Mouse (Mus musculus) forebrain, embryonic 13.5 days (tissue): ENCODE results near the gene Sall2. TPM values are rescaled to one million over a fixed set of nuclear protein-coding genes. Genes with fewer than 3 reads are reported as not detected.

Experiments used
- ATAC-seq: fragments of 200-750 bp; cut with Nextera tagmentation; 2 replicates; pipeline ENCODE4 v1.8.0; 2017
- H3K27ac ChIP-seq: fragments of 300-500 bp; sonication (generic); 2 replicates; pipeline ENCODE4 v1.5.1; 2015; ENCODE audit warnings: inconsistent platforms, mild to moderate bottlenecking, moderate library complexity
- H3K27me3 ChIP-seq: fragments of 300-500 bp; sonication (generic); 2 replicates; pipeline ENCODE4 v1.6.1; 2015; ENCODE audit warnings: mild to moderate bottlenecking, inconsistent platforms
- H3K36me3 ChIP-seq: fragments of 300-500 bp; sonication (generic); 2 replicates; pipeline ENCODE4 v1.6.1; 2015; ENCODE audit warnings: mild to moderate bottlenecking, inconsistent platforms; ENCODE audit not compliant: poor library complexity, severe bottlenecking
- H3K4me1 ChIP-seq: fragments of 300-500 bp; sonication (generic); 2 replicates; pipeline ENCODE4 v1.6.1; 2015; ENCODE audit warnings: inconsistent platforms
- H3K4me2 ChIP-seq: fragments of 300-500 bp; sonication (generic); 2 replicates; pipeline ENCODE4 v1.6.1; 2015; ENCODE audit warnings: inconsistent platforms, mild to moderate bottlenecking, moderate library complexity
- H3K4me3 ChIP-seq: fragments of 300-500 bp; sonication (generic); 2 replicates; pipeline ENCODE4 v1.5.1; 2015; ENCODE audit warnings: mild to moderate bottlenecking, inconsistent platforms
- H3K9ac ChIP-seq: fragments of 300-500 bp; sonication (generic); 2 replicates; pipeline ENCODE4 v1.6.1; 2015; ENCODE audit warnings: mild to moderate bottlenecking, inconsistent platforms
- H3K9me3 ChIP-seq: fragments of 300-500 bp; sonication (generic); replicated peaks from 2 replicates; pipeline ENCODE4 v1.6.1; 2016; ENCODE audit warnings: inconsistent platforms
- WGBS: fragments of 180-500 bp; shearing (Covaris S2); methylation state at CpG from one replicate; pipeline ENCODE4 v1.1.7; 2015; 5-methylcytosine and 5-hydroxymethylcytosine counted together
- polyA plus RNA-seq: library from polyadenylated mRNA; unstranded; fragments of >200 nt; fragmentation: Nextera tagmentation; extraction: Ambion mirVana; gene quantifications from 2 replicates; pipeline ENCODE4 v1.2.1, GENCODE M21; 2015

Sall2 gene
- polyA plus RNA-seq: 38.2 and 47.4 TPM in 2 replicates

DNA sequence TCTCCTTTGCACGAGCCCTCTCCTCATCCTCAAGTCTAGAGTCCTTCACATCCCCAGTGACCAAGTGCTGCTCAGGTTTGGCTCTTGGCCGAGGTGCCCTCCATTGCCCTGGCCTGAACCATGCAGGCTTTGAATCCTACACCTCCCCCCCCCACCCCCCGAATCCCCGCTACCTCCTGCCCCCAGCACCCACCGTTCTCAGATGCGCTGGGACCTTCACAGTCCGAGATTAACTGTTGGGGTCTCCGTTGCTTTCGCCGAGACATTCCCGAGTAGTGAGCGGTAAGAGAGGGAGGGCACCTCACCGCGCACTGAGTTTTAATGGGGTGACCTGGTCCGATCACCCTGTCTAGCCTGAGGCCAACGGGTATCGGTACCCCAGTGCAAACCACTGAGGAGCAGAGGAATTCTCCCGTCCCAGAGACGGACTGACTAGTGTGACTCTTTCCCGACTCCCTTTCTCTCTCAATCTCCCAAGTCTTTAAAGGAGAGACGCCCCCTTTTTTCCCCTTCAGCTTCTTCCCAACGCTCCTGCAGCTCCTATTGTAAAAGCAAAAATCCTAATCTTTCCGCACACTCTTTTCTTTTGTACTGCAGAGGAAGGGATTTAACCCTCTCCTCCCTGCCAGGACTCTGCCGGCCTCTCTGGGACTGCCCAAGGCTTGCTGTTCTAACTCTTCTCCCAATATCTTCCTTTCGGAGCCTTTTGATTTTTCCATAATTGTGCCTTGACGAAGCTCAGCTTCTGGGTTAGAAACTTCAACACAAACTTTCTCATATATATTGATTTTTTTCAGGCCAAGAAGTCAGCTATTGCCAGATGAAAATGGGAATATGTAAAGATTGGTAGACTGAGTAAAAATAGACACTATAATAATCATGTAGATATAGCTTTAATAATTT is at the start of gene Sall2:
Gene Sall2, minus strand, starts transcription at position 853 of the 903 bp plus-strand sequence.
- Histone ChIP-seq H3K9me3 (no peaks in the 10 kb centered on the region), H3K4me2 (peak within 1 kb of the TSS; percentile 79), H3K9ac (peak within 1 kb of the TSS; percentile 77), H3K36me3 (no peaks in the 10 kb centered on the region), H3K4me3 (peak within 1 kb of the TSS; percentile 60), H3K27ac (peak within 1 kb of the TSS; percentile 81), H3K4me1 (peaks cover 57% of the 10 kb centered on the region), H3K27me3 (no peaks in the 10 kb centered on the region)
- under 1% methylated on average over 26 of the region's 26 CpGs for WGBS
- ATAC-seq: peak; percentile 65

DNA sequence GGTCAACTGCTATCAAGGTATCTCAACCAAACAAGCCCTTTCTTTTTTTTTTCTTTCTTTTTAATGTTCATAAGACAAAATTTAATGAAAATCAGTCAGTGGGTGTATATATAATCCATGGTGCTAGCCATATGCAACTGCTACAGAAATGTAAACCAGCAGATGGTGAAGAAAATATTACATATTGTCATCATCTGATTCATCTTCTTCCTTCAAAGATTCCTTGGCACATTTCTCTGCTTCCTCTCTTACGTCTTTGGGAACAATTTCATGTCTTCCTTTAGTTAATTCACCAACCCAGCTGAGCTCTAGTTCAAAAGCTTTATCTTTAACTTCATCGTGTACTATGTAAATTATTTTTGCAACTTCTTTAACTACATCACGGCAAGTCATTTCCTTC is 40.2 kb upstream of the Sall2 start:
- WGBS: 88% methylated on average over 3 of the region's 3 CpGs
- no peaks in the 10 kb centered on the region for H3K36me3 ChIP-seq
- no peaks in the 10 kb centered on the region for H3K9me3 ChIP-seq
- H3K9ac ChIP-seq: no peak overlapping the region
- ATAC-seq: no peak
- no peaks in the 10 kb centered on the region for H3K27me3 ChIP-seq
- H3K4me3 ChIP-seq: no peak overlapping the region
- H3K4me2 ChIP-seq: no peak overlapping the region
- no peaks in the 10 kb centered on the region for H3K4me1 ChIP-seq
- no peak overlapping the region for H3K27ac ChIP-seq

GRCm38 (mm10) chr14:52356308-52356707 is 27.7 kb upstream of the Sall2 start, which contains the start of gene Olfr1513:
TSS of gene Olfr1513 (minus strand) at chr14:52356408.
- Histone ChIP-seq H3K27me3 (no peaks in the 10 kb centered on the region), H3K4me3 (no peak within 1 kb of the TSS), H3K36me3 (no peaks in the 10 kb centered on the region), H3K27ac (no peak within 1 kb of the TSS), H3K4me2 (no peak within 1 kb of the TSS), H3K4me1 (no peaks in the 10 kb centered on the region), H3K9ac (no peak within 1 kb of the TSS), H3K9me3 (no peaks in the 10 kb centered on the region)
- no peak for ATAC-seq
- 86% methylated on average over 4 of the region's 4 CpGs for WGBS

DNA sequence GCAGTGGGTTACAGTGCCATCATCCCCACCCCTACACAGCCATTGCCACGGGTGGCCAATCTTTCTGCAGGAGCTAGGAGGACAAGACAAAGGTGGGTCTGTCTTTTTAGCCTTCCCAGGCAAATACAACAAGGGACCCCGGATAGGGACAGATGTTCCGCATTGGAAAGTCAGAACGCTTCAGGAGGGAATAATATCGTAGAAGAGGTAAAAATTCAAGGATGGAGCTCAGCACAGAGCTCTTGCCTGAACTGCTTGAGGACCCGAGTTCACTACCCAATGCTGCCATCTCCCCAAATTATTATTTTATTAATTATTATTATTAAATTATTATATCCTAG is 10.9 kb upstream of the Sall2 start:
- H3K4me3 ChIP-seq: no peak overlapping the region
- H3K4me1 ChIP-seq: no peaks in the 10 kb centered on the region
- ATAC-seq: 0 out of 2 replicates have a peak, but pooled peaks have one; percentile 1
- no peak overlapping the region for H3K9ac ChIP-seq
- no peaks in the 10 kb centered on the region for H3K27me3 ChIP-seq
- H3K27ac ChIP-seq: no peak overlapping the region
- H3K4me2 ChIP-seq: peak overlapping the region; percentile 54; the same call in 1 of the 2 replicates
- 0 out of 2 replicates have a peak, but pooled peaks cover 2% of the 10 kb centered on the region for H3K9me3 ChIP-seq
- H3K36me3 ChIP-seq: no peaks in the 10 kb centered on the region
- WGBS: 78% methylated on average over 6 of the region's 6 CpGs

- peak; percentile 80 for ATAC-seq
- Histone ChIP-seq H3K27ac (no peak overlapping the region), H3K4me1 (no peaks in the 10 kb centered on the region), H3K9me3 (no peaks in the 10 kb centered on the region), H3K9ac (peak overlapping the region; percentile 53), H3K4me3 (peak overlapping the region; percentile 28), H3K36me3 (no peaks in the 10 kb centered on the region), H3K4me2 (peak overlapping the region; percentile 54), H3K27me3 (no peaks in the 10 kb centered on the region)
- WGBS: 31% methylated on average over 21 of the region's 21 CpGs
These were observed 10.4 kb upstream of the Sall2 start for GRCm38 (mm10) chr14:52338751-52339511.

DNA sequence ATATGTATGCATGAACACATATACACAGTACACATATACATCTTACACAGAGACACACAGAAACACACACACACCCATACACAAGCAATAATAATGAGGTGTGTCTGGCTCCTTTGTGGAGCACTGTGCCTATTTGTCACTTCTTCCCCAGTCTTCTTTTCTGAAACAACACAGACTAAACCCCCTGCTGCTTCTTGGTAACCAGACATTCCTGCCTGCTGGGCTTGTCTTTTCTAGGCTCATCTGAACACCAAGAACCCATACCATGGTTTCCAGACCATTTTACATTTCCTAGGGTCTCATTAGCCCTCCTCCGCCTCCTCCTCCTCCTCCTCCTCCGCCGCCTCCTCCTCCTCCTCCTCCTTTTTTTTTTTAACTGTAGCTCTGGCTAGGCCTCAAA is 3.6 kb upstream of the Sall2 start:
- no peaks in the 10 kb centered on the region for H3K27me3 ChIP-seq
- ATAC-seq: no peak
- no peak overlapping the region for H3K9ac ChIP-seq
- no peak overlapping the region for H3K4me2 ChIP-seq
- H3K4me1 ChIP-seq: peaks cover 39% of the 10 kb centered on the region
- 25% methylated on average over 1 of the region's 3 CpGs for WGBS
- no peaks in the 10 kb centered on the region for H3K36me3 ChIP-seq
- no peak overlapping the region for H3K4me3 ChIP-seq
- peak overlapping the region; percentile 65; the same call in 1 of the 2 replicates for H3K27ac ChIP-seq
- H3K9me3 ChIP-seq: no peaks in the 10 kb centered on the region

DNA sequence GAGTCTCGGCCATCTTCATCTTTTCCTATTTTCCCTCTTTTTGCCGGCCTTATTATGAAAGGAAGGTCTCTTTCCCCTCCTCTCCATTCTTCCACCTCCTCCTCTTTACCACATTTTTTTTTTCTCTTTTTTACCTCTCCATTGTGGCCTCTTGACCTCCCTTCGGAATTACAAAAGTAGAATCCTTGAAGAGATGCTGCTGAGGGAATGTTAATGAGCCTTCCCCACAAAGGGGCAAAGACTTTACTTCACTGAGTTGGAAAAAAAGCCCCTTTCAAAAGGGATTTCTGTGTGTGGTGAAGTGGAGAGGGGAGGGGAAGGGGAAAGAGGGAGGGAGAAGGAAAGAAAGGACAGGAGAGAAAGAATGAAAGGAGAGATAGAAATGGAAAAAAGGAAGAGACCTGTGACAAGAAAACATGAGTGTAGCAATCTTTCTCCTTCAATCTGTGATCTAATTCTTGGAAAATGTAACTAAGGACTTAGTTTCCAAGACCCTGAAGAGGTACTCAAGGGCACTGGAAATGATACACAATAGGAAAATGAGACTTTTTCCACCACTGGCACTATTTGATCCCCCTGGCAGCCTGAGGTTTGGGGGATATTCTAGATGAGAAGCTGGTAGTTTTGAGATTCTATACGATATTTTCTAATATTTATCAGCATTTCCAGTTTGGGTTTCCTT is 2.6 kb upstream of the Sall2 start:
- peaks cover 48% of the 10 kb centered on the region for H3K4me1 ChIP-seq
- 4% methylated on average over 4 of the region's 4 CpGs for WGBS
- H3K4me2 ChIP-seq: peak overlapping the region; percentile 32
- ATAC-seq: no peak
- peak overlapping the region; percentile 65 for H3K27ac ChIP-seq
- no peak overlapping the region; the same call in 1 of the 2 replicates for H3K9ac ChIP-seq
- H3K27me3 ChIP-seq: no peaks in the 10 kb centered on the region
- no peaks in the 10 kb centered on the region for H3K9me3 ChIP-seq
- H3K36me3 ChIP-seq: no peaks in the 10 kb centered on the region
- no peak overlapping the region for H3K4me3 ChIP-seq

GRCm38 (mm10) chr14:52327375-52327901 is 1.1 kb downstream of the Sall2 start:
- peak overlapping the region; percentile 60 for H3K4me3 ChIP-seq
- peak overlapping the region; percentile 79 for H3K4me2 ChIP-seq
- peak overlapping the region; percentile 77 for H3K9ac ChIP-seq
- peaks cover 57% of the 10 kb centered on the region for H3K4me1 ChIP-seq
- ATAC-seq: peak; percentile 57
- H3K27ac ChIP-seq: peak overlapping the region; percentile 81
- no peaks in the 10 kb centered on the region for H3K27me3 ChIP-seq
- WGBS: under 1% methylated on average over 14 of the region's 14 CpGs
- no peaks in the 10 kb centered on the region for H3K9me3 ChIP-seq
- no peaks in the 10 kb centered on the region for H3K36me3 ChIP-seq

GRCm38 (mm10) chr14:52325890-52326289 is 2.7 kb downstream of the Sall2 start:
- 0 out of 2 replicates have a peak overlapping the region, but pooled peaks have one; percentile 5 for H3K27ac ChIP-seq
- WGBS: under 1% methylated on average over 4 of the region's 4 CpGs
- H3K36me3 ChIP-seq: no peaks in the 10 kb centered on the region
- H3K4me1 ChIP-seq: peaks cover 44% of the 10 kb centered on the region
- peak overlapping the region; percentile 60 for H3K4me3 ChIP-seq
- H3K9ac ChIP-seq: 0 out of 2 replicates have a peak overlapping the region, but pooled peaks have one; percentile 77
- no peaks in the 10 kb centered on the region for H3K27me3 ChIP-seq
- H3K4me2 ChIP-seq: peak overlapping the region; percentile 79
- ATAC-seq: peak; percentile 51; the same call in 1 of the 2 replicates
- H3K9me3 ChIP-seq: no peaks in the 10 kb centered on the region

DNA sequence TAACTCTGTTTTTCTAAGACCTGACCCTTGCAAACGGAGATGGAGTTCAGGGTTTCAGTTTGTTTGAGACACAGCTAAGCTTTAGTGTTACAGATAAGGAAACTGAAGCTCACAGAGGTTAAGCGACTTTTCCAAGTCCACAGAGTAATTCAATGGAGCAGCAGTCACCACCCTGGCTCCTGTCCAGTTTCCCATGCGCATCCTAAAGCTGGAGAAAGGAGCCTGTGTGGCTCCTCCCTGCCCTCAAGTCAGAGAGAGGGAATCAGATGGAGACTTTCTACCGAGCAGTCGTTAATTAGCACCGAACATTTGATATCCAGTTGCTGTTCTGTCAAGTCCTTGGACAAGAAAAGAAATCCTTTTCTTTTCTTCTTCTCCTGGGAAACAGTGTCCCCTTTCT is 9.2 kb downstream of the Sall2 start:
- Histone ChIP-seq H3K27ac (no peak overlapping the region; the same call in 1 of the 2 replicates), H3K4me3 (no peak overlapping the region), H3K9ac (no peak overlapping the region), H3K4me1 (peaks cover 26% of the 10 kb centered on the region), H3K36me3 (peaks cover 10% of the 10 kb centered on the region), H3K9me3 (no peaks in the 10 kb centered on the region), H3K27me3 (no peaks in the 10 kb centered on the region), H3K4me2 (no peak overlapping the region)
- no peak for ATAC-seq
- 49% methylated on average over 6 of the region's 6 CpGs for WGBS

GRCm38 (mm10) chr14:52316441-52317225 is 11.9 kb downstream of the Sall2 start:
- H3K4me1 ChIP-seq: peaks cover 53% of the 10 kb centered on the region
- H3K27ac ChIP-seq: peak overlapping the region; percentile 94
- H3K36me3 ChIP-seq: peaks cover 37% of the 10 kb centered on the region
- H3K9ac ChIP-seq: peak overlapping the region; percentile 91
- H3K4me3 ChIP-seq: peak overlapping the region; percentile 69
- peak; percentile 75 for ATAC-seq
- peak overlapping the region; percentile 91 for H3K4me2 ChIP-seq
- 2% methylated on average over 16 of the region's 16 CpGs for whole genome bisulfite sequencing
- no peaks in the 10 kb centered on the region for H3K27me3 ChIP-seq
- no peaks in the 10 kb centered on the region for H3K9me3 ChIP-seq
